8 mouse cellular contexts compared by ENCODE assay signal in genomic region chr13:98317246-98317677, GRCm38 (mm10). TPM values are rescaled to one million over a fixed set of nuclear protein-coding genes. Genes with fewer than 3 reads are reported as not detected.
DNase-seq lines count a peak whose midpoint lies in the region; ATAC-seq and TF ChIP-seq lines count a peak whose summit lies in the region.

No protein-coding gene starts in this region.

- peaks cover 9% of the 10 kb centered on the region for H3K4me1 ChIP-seq in bone marrow macrophage, adult 2 months (ENCODE audit: control insufficient read depth, insufficient read depth, low read length)
- H3K4me1 ChIP-seq in hindbrain, embryonic 12.5 days: peaks cover 12% of the 10 kb centered on the region
- peaks cover 27% of the 10 kb centered on the region for H3K4me1 ChIP-seq in midbrain, embryonic 10.5 days

- 3% methylated on average over 16 of the region's 16 CpGs for WGBS in hindbrain, embryonic 12.5 days
- WGBS in midbrain, embryonic 10.5 days: 3% methylated on average over 16 of the region's 16 CpGs

- no peaks in the 10 kb centered on the region for H3K9me3 ChIP-seq in hindbrain, embryonic 12.5 days (replicated peaks)
- no peaks in the 10 kb centered on the region for H3K9me3 ChIP-seq in midbrain, embryonic 10.5 days (replicated peaks)

- peaks cover 16% of the 10 kb centered on the region; the same call in 1 of the 2 replicates for H3K36me3 ChIP-seq in hindbrain, embryonic 12.5 days
- H3K36me3 ChIP-seq in midbrain, embryonic 10.5 days: peaks cover 30% of the 10 kb centered on the region

- H3K4me2 ChIP-seq in hindbrain, embryonic 12.5 days (replicated peaks): peak overlapping the region; percentile 63

- H3K9ac ChIP-seq in hindbrain, embryonic 12.5 days: peak overlapping the region; percentile 98

- no peak for ATAC-seq in hindbrain, embryonic 12.5 days (ENCODE audit: low FRiP score)

- no peak for TF ChIP-seq CTCF in bone marrow macrophage, adult 2 months (IDR thresholded peaks at IDR 0.05; ENCODE audit: low read depth, low read length)

- H3K27ac ChIP-seq in bone marrow macrophage, adult 2 months (ENCODE audit: insufficient read depth, low read depth, low read length): peak overlapping the region; percentile 77
- H3K27ac ChIP-seq in hindbrain, embryonic 12.5 days: peak overlapping the region; percentile 86
- H3K27ac ChIP-seq in midbrain, embryonic 10.5 days (replicated peaks): peak overlapping the region; percentile 98

- peak overlapping the region; percentile 88 for H3K4me3 ChIP-seq in bone marrow macrophage, adult 2 months (ENCODE audit: insufficient read depth, low read length)
- peak overlapping the region; percentile 98 for H3K4me3 ChIP-seq in hindbrain, embryonic 12.5 days
- peak overlapping the region; percentile 100 for H3K4me3 ChIP-seq in midbrain, embryonic 10.5 days

- TF ChIP-seq POLR2A in bone marrow macrophage, adult 2 months (IDR thresholded peaks at IDR 0.05; ENCODE audit: borderline replicate concordance, low read depth, low read length): no peak

- DNase-seq in kidney, adult 8-10 months: peak; percentile 6 to 17
- no peak for DNase-seq in kidney, adult 18-20 months
- DNase-seq in midbrain, embryonic 10.5 days (ENCODE audit: low spot score): no peak
- DNase-seq in layer of hippocampus, adult 11-12 months (ENCODE audit: low spot score): no peak
- no peak for DNase-seq in cerebellum, adult 8-10 months
- DNase-seq in urinary bladder, postnatal 10 days (ENCODE audit: low spot score): no peak

- no peaks in the 10 kb centered on the region for H3K27me3 ChIP-seq in hindbrain, embryonic 12.5 days
- no peaks in the 10 kb centered on the region for H3K27me3 ChIP-seq in midbrain, embryonic 10.5 days (ENCODE audit: low read depth, poor library complexity, severe bottlenecking)

RNA-seq across cellular contexts. Expression of gene Btf3, which starts 0.5 kb away (rescaled TPM):
- 440 and 511 TPM in 2 replicates for polyA plus RNA-seq in bone marrow macrophage, adult 2 months (2012; ENCODE audit: insufficient read depth, insufficient read length, missing spikeins)
- polyA plus RNA-seq in hindbrain, embryonic 12.5 days (2016; fragmentation: Nextera tagmentation; extraction: Ambion mirVana): 631 and 677 TPM in 2 replicates
- polyA plus RNA-seq in midbrain, embryonic 10.5 days (2016; fragmentation: Nextera tagmentation; extraction: Ambion mirVana): 640 and 750 TPM in 2 replicates

RNA-seq across cellular contexts. Expression of gene Foxd1, which starts 36.8 kb away (rescaled TPM):
- not detected in 2 replicates for polyA plus RNA-seq in bone marrow macrophage, adult 2 months (2012; ENCODE audit: insufficient read depth, insufficient read length, missing spikeins)
- polyA plus RNA-seq in hindbrain, embryonic 12.5 days (2016; fragmentation: Nextera tagmentation; extraction: Ambion mirVana): 7.0 and 9.2 TPM in 2 replicates
- 3.4 and 3.7 TPM in 2 replicates for polyA plus RNA-seq in midbrain, embryonic 10.5 days (2016; fragmentation: Nextera tagmentation; extraction: Ambion mirVana)

RNA-seq across cellular contexts. Expression of gene Gm21976, which starts 37.6 kb away (rescaled TPM):
- polyA plus RNA-seq in bone marrow macrophage, adult 2 months (2012; ENCODE audit: insufficient read depth, insufficient read length, missing spikeins): not detected in 2 replicates
- polyA plus RNA-seq in hindbrain, embryonic 12.5 days (2016; fragmentation: Nextera tagmentation; extraction: Ambion mirVana): not detected in 2 replicates
- polyA plus RNA-seq in midbrain, embryonic 10.5 days (2016; fragmentation: Nextera tagmentation; extraction: Ambion mirVana): not detected in 2 replicates

RNA-seq across cellular contexts. Expression of gene Ankra2, which starts 54.4 kb away (rescaled TPM):
- polyA plus RNA-seq in bone marrow macrophage, adult 2 months (2012; ENCODE audit: insufficient read depth, insufficient read length, missing spikeins): 26.5 and 28.3 TPM in 2 replicates
- 42.2 and 44.8 TPM in 2 replicates for polyA plus RNA-seq in hindbrain, embryonic 12.5 days (2016; fragmentation: Nextera tagmentation; extraction: Ambion mirVana)
- polyA plus RNA-seq in midbrain, embryonic 10.5 days (2016; fragmentation: Nextera tagmentation; extraction: Ambion mirVana): 17.7 and 23.3 TPM in 2 replicates

RNA-seq across cellular contexts. Expression of gene Utp15, which starts 54.4 kb away (rescaled TPM):
- 10.0 and 14.6 TPM in 2 replicates for polyA plus RNA-seq in bone marrow macrophage, adult 2 months (2012; ENCODE audit: insufficient read depth, insufficient read length, missing spikeins)
- 35.0 and 36.1 TPM in 2 replicates for polyA plus RNA-seq in hindbrain, embryonic 12.5 days (2016; fragmentation: Nextera tagmentation; extraction: Ambion mirVana)
- 41.9 and 46.8 TPM in 2 replicates for polyA plus RNA-seq in midbrain, embryonic 10.5 days (2016; fragmentation: Nextera tagmentation; extraction: Ambion mirVana)

Comparison
In these comparisons a context has a peak if more than half of its experiments do, and no peak if none do; other contexts are left out.
1. DNase-seq: peak in kidney, adult 8-10 months (2 of 2); none in kidney, adult 18-20 months (single experiment), midbrain, embryonic 10.5 days (single experiment), layer of hippocampus, adult 11-12 months (single experiment), cerebellum, adult 8-10 months (single experiment) and urinary bladder, postnatal 10 days (single experiment).
2. Peak in every context shown above with its lines, with median percentiles within 50 percentile points of each other: H3K27ac ChIP-seq and H3K4me3 ChIP-seq.